Mouse (Mus musculus): ENCODE results near the gene Mtrf1l.

Gene Mtrf1l

GRCm38 (mm10) chr10:5823740-5824491 is at the start of gene Mtrf1l:
Mtrf1l (minus strand) TSS chr10:5823910.
- DNase-seq, result peak; percentile 98 to 99

GRCm38 (mm10) chr10:5871081-5871480 is 47.4 kb upstream of the Mtrf1l start:
- no peak for DNase-seq

- DNase-seq, result no peak
Observed at GRCm38 (mm10) chr10:5867981-5868552, 44.4 kb upstream of the Mtrf1l start.

- no peak for DNase-seq
Observed at GRCm38 (mm10) chr10:5865996-5866395, 42.3 kb upstream of the Mtrf1l start.

GRCm38 (mm10) chr10:5862669-5863068 is 39.0 kb upstream of the Mtrf1l start:
- no peak for DNase-seq

- no peak for DNase-seq
Observed at GRCm38 (mm10) chr10:5860849-5861248, 37.1 kb upstream of the Mtrf1l start.

GRCm38 (mm10) chr10:5859729-5860128 is 36.0 kb upstream of the Mtrf1l start:
- DNase-seq, result peak in 1 of 2 experiments; percentile 2

GRCm38 (mm10) chr10:5857996-5858549 is 34.4 kb upstream of the Mtrf1l start:
- DNase-seq, result no peak

- DNase-seq, result no peak
Observed at GRCm38 (mm10) chr10:5853290-5853868, 29.7 kb upstream of the Mtrf1l start.

GRCm38 (mm10) chr10:5846939-5847338 is 23.2 kb upstream of the Mtrf1l start:
- no peak for DNase-seq

GRCm38 (mm10) chr10:5841369-5841768 is 17.7 kb upstream of the Mtrf1l start:
- peak; percentile 18 to 70 for DNase-seq

- DNase-seq, result no peak
Observed at GRCm38 (mm10) chr10:5826336-5827025, 2.8 kb upstream of the Mtrf1l start.

GRCm38 (mm10) chr10:5824779-5825178 is 1.1 kb upstream of the Mtrf1l start:
- DNase-seq, result peak; percentile 63 to 78

- DNase-seq, result peak; percentile 24 to 28
Observed at GRCm38 (mm10) chr10:5823291-5823739, 395 bp downstream of the Mtrf1l start.

- DNase-seq, result no peak
Observed at GRCm38 (mm10) chr10:5818772-5819171, 4.9 kb downstream of the Mtrf1l start.

- DNase-seq, result no peak
Observed at GRCm38 (mm10) chr10:5815968-5816367, 7.7 kb downstream of the Mtrf1l start.

- no peak for DNase-seq
Observed at GRCm38 (mm10) chr10:5813724-5814123, 10.0 kb downstream of the Mtrf1l start.

- no peak for DNase-seq
Observed at GRCm38 (mm10) chr10:5807683-5808082, 16.0 kb downstream of the Mtrf1l start.

GRCm38 (mm10) chr10:5806996-5807395 is 16.7 kb downstream of the Mtrf1l start:
- DNase-seq, result no peak

- peak in 1 of 2 experiments; percentile 14 for DNase-seq
Observed at GRCm38 (mm10) chr10:5806416-5806815, 17.3 kb downstream of the Mtrf1l start.

GRCm38 (mm10) chr10:5805731-5806307 is 17.9 kb downstream of the Mtrf1l start:
- peak; percentile 95 to 96 for DNase-seq

- peak; percentile 99 for DNase-seq
Observed at GRCm38 (mm10) chr10:5805243-5805730, 18.4 kb downstream of the Mtrf1l start, which contains the start of gene Fbxo5. Fbxo5 (minus strand) TSS chr10:5805600.

All from kidney, adult 8-10 months (tissue).